Comparison of ENCODE assay signal across 8 mouse cellular contexts in genomic region chr4:141573359-141573966, GRCm38 (mm10). TPM values are rescaled to one million over a fixed set of nuclear protein-coding genes. Genes with fewer than 3 reads are reported as not detected.
DNase-seq lines count a peak whose midpoint lies in the region; ATAC-seq and TF ChIP-seq lines count a peak whose summit lies in the region.

No protein-coding gene starts in this region.

- intact Hi-C loops in gastrocnemius, postnatal 14 days (cut with DNase I; ENCODE audit: low total_unique reads) = no loop called here
- intact Hi-C loops in gastrocnemius, postnatal 36 days (cut with DNase I) = no loop called here
- intact Hi-C loops in left cerebral cortex, postnatal 10 days (cut with DNase I) = no loop called here
- intact Hi-C loops in left cerebral cortex, postnatal 4 days (cut with DNase I) = no loop called here

- H3K4me1 ChIP-seq in bone marrow, adult 2 months (ENCODE audit: control insufficient read depth, insufficient read depth, low read length) = peaks cover 8% of the 10 kb centered on the region; the same call in 1 of the 2 replicates
- 0 out of 2 replicates have a peak, but pooled peaks cover 5% of the 10 kb centered on the region for H3K4me1 ChIP-seq in kidney, embryonic 14.5 days (ENCODE audit: control insufficient read depth, insufficient read depth, low read length)

- peak overlapping the region; percentile 73 for H3K27ac ChIP-seq in bone marrow, adult 2 months (ENCODE audit: control insufficient read depth, insufficient read depth, low read depth, low read length, poor library complexity)
- H3K27ac ChIP-seq in kidney, embryonic 14.5 days (ENCODE audit: low read depth, low read length) = peak overlapping the region; percentile 3; the same call in 1 of the 2 replicates

- no peak overlapping the region for H3K9ac ChIP-seq in kidney, embryonic 14.5 days (ENCODE audit: low read depth, low read length)

- DNase-seq in gastrocnemius, postnatal 14 days = peak; percentile 47
- DNase-seq in gastrocnemius, postnatal 36 days = no peak
- DNase-seq in left cerebral cortex, postnatal 10 days (ENCODE audit: extremely low spot score in 1 of 2, low spot score in 2 of 2) = no peak
- no peak for DNase-seq in embryo, embryonic 11 days
- no peak for DNase-seq in left cerebral cortex, postnatal 4 days

- TF ChIP-seq POLR2A in bone marrow, adult 2 months (IDR thresholded peaks at IDR 0.05; ENCODE audit: borderline replicate concordance, control insufficient read depth, low read depth, low read length) = no peak

- H3K36me3 ChIP-seq in kidney, embryonic 14.5 days (ENCODE audit: control insufficient read depth, insufficient read depth, low read length) = peaks cover 19% of the 10 kb centered on the region

- H3K9me3 ChIP-seq in kidney, embryonic 14.5 days (ENCODE audit: control insufficient read depth, low read length) = no peaks in the 10 kb centered on the region; the same call in 1 of the 2 replicates

- TF ChIP-seq CTCF in bone marrow, adult 2 months (IDR thresholded peaks at IDR 0.05; ENCODE audit: control insufficient read depth, insufficient read depth, low read length) = no peak

- no peak for ATAC-seq in kidney, embryonic 14.5 days (ENCODE audit: low FRiP score, low TSS enrichment)
- peak; percentile 68 for ATAC-seq in megakaryocyte progenitor cell, adult 5-6 weeks (replicated peaks; ENCODE audit: poor library complexity)

- 18% methylated on average over 6 of the region's 6 CpGs for WGBS in bone marrow, adult 2 months
- 51% methylated on average over 6 of the region's 6 CpGs for WGBS in kidney, embryonic 14.5 days

- H3K27me3 ChIP-seq in kidney, embryonic 14.5 days (ENCODE audit: control insufficient read depth, insufficient read depth, low read length) = no peaks in the 10 kb centered on the region

- H3K4me2 ChIP-seq in kidney, embryonic 14.5 days (replicated peaks; ENCODE audit: low read depth, low read length) = no peak overlapping the region

- H3K4me3 ChIP-seq in bone marrow, adult 2 months (replicated peaks; ENCODE audit: control insufficient read depth, low read depth, low read length) = no peak overlapping the region
- no peak overlapping the region for H3K4me3 ChIP-seq in kidney, embryonic 14.5 days (ENCODE audit: low read length)

RNA-seq across cellular contexts. Expression of gene Fblim1, which starts 32.4 kb away (rescaled TPM):
- total RNA-seq in gastrocnemius, postnatal 14 days (2021) = 1 to 10 TPM; 2.5 to 3.9 TPM
- under 1 TPM; 0.64 to 0.84 TPM for total RNA-seq in gastrocnemius, postnatal 36 days (2021)
- polyA plus RNA-seq in bone marrow, adult 2 months (2011; ENCODE audit: insufficient read depth, insufficient read length, low replicate concordance, missing spikeins) = 1.2 and 9.3 TPM in 2 replicates
- 49.4 and 71.3 TPM in 2 replicates for polyA plus RNA-seq in kidney, embryonic 14.5 days (2014; fragmentation: Nextera tagmentation; extraction: Ambion mirVana)
- not detected in 2 replicates for total RNA-seq in megakaryocyte progenitor cell, adult 5-6 weeks (2015)
- total RNA-seq in megakaryocyte progenitor cell, adult 5-6 weeks (2017) = 0.07 TPM in 1 of 2 replicates, not detected in the other
- total RNA-seq in left cerebral cortex, postnatal 10 days (2021) = 1 to 10 TPM; 4.4 to 6.0 TPM
- 10 to 100 TPM; 19.8 to 23.8 TPM for total RNA-seq in left cerebral cortex, postnatal 4 days (2021)

RNA-seq across cellular contexts. Expression of gene Spen, which starts 35.1 kb away (rescaled TPM):
- total RNA-seq in gastrocnemius, postnatal 14 days (2021) = 10 to 100 TPM; 20.1 to 22.1 TPM
- total RNA-seq in gastrocnemius, postnatal 36 days (2021) = 10 to 100 TPM; 17.1 to 21.8 TPM
- polyA plus RNA-seq in bone marrow, adult 2 months (2011; ENCODE audit: insufficient read depth, insufficient read length, low replicate concordance, missing spikeins) = 22.2 and 33.2 TPM in 2 replicates
- 13.1 and 19.3 TPM in 2 replicates for polyA plus RNA-seq in kidney, embryonic 14.5 days (2014; fragmentation: Nextera tagmentation; extraction: Ambion mirVana)
- 28.4 and 35.6 TPM in 2 replicates for total RNA-seq in megakaryocyte progenitor cell, adult 5-6 weeks (2015)
- 22.8 and 29.0 TPM in 2 replicates for total RNA-seq in megakaryocyte progenitor cell, adult 5-6 weeks (2017)
- 10 to 100 TPM; 56.8 to 59.9 TPM for total RNA-seq in left cerebral cortex, postnatal 10 days (2021)
- 10 to 100 TPM; 80.6 to 86.1 TPM for total RNA-seq in left cerebral cortex, postnatal 4 days (2021)

RNA-seq across cellular contexts. Expression of gene Tmem82, which starts 45.0 kb away (rescaled TPM):
- total RNA-seq in gastrocnemius, postnatal 14 days (2021) = 1 to 10 TPM in 1 of 2 experiments, under 1 TPM in 1; 0.66 to 1.8 TPM
- 1 to 10 TPM in 1 of 2 experiments, under 1 TPM in 1; 0.62 to 1.4 TPM for total RNA-seq in gastrocnemius, postnatal 36 days (2021)
- 0.57 and 1.8 TPM in 2 replicates for polyA plus RNA-seq in bone marrow, adult 2 months (2011; ENCODE audit: insufficient read depth, insufficient read length, low replicate concordance, missing spikeins)
- polyA plus RNA-seq in kidney, embryonic 14.5 days (2014; fragmentation: Nextera tagmentation; extraction: Ambion mirVana) = 0.86 and 1.2 TPM in 2 replicates
- 0.10 and 0.76 TPM in 2 replicates for total RNA-seq in megakaryocyte progenitor cell, adult 5-6 weeks (2015)
- 0.46 and 1.6 TPM in 2 replicates for total RNA-seq in megakaryocyte progenitor cell, adult 5-6 weeks (2017)
- under 1 TPM; 0.28 to 0.79 TPM for total RNA-seq in left cerebral cortex, postnatal 10 days (2021)
- under 1 TPM; 0.38 to 0.46 TPM for total RNA-seq in left cerebral cortex, postnatal 4 days (2021)

RNA-seq across cellular contexts. Expression of gene Slc25a34, which starts 50.2 kb away (rescaled TPM):
- 10 to 100 TPM in 1 of 2 experiments, 1 to 10 TPM in 1; 9.0 to 17.7 TPM for total RNA-seq in gastrocnemius, postnatal 14 days (2021)
- 10 to 100 TPM; 10.3 to 26.0 TPM for total RNA-seq in gastrocnemius, postnatal 36 days (2021)
- polyA plus RNA-seq in bone marrow, adult 2 months (2011; ENCODE audit: insufficient read depth, insufficient read length, low replicate concordance, missing spikeins) = 5.6 and 5.8 TPM in 2 replicates
- 0.07 TPM in 1 of 2 replicates, not detected in the other for polyA plus RNA-seq in kidney, embryonic 14.5 days (2014; fragmentation: Nextera tagmentation; extraction: Ambion mirVana)
- total RNA-seq in megakaryocyte progenitor cell, adult 5-6 weeks (2015) = not detected in 2 replicates
- not detected in 2 replicates for total RNA-seq in megakaryocyte progenitor cell, adult 5-6 weeks (2017)
- total RNA-seq in left cerebral cortex, postnatal 10 days (2021) = 1 to 10 TPM; 2.3 to 4.1 TPM
- 1 to 10 TPM; 1.1 to 1.7 TPM for total RNA-seq in left cerebral cortex, postnatal 4 days (2021)
